Mouse (Mus musculus) left cerebral cortex, adult 9 months (tissue): ENCODE results near the gene Tap2.

Experiments used
- DNase-seq, 2 experiments: peaks; one replicate each; pipeline ENCODE4 v3.0.0; 2022; ENCODE audit warnings: low spot score in 2 of 2

The Tap2 gene

GRCm38 (mm10) chr17:34249878-34250277 lies 46.6 kb downstream of the Tap2 start:
- DNase-seq, result peak in 1 of 2 experiments; percentile 60

- no peak for DNase-seq
Measured at GRCm38 (mm10) chr17:34251666-34252065, 48.3 kb downstream of the Tap2 start.

DNA sequence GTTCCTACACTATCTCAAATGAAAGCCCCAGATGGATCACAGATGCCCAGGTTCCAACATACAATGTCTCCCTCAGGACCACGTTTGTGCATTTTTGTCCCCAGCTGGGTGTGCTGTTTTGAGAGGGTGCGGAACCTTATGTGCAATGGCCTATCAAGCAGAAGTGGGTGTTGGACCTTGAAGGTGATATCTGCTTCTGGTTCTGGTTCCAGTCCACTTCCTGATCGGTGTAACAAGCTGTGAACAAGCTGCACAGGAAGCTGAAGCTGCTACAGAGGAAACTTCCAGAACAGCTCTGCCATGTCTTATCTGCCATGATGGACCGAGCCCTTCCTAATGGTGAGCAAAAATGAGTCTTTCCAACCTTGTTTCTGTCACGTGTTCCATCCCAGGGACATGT lies 53.2 kb downstream of the Tap2 start:
- no peak for DNase-seq

GRCm38 (mm10) chr17:34257594-34258375 lies 54.5 kb downstream of the Tap2 start, which contains the start of gene H2-Ab1:
Gene H2-Ab1, plus strand, starts transcription at chr17:34257689.
- DNase-seq, result peak in 1 of 2 experiments; percentile 90

GRCm38 (mm10) chr17:34260551-34260950 lies 57.2 kb downstream of the Tap2 start:
- DNase-seq, result no peak

GRCm38 (mm10) chr17:34261502-34261901 lies 58.2 kb downstream of the Tap2 start:
- peak in 1 of 2 experiments; percentile 84 for DNase-seq

DNA sequence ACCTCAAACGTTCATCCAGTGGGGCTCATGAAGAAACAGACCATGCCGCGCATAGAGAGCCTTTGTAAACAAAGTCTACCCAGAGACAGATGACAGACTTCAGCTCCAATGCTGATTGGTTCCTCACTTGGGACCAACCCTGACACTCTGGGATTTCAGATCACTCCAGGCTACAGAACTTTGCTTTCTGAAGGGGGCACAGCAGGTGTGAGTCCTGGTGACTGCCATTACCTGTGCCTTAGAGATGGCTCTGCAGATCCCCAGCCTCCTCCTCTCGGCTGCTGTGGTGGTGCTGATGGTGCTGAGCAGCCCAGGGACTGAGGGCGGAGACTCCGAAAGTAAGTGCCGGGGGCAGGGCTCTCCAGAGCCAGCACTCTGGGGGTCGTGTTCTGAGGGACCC lies 59.7 kb downstream of the Tap2 start:
- peak in 1 of 2 experiments; percentile 77 for DNase-seq

- DNase-seq, result no peak
Measured at GRCm38 (mm10) chr17:34263811-34264371, 60.6 kb downstream of the Tap2 start.

GRCm38 (mm10) chr17:34264452-34265351 lies 61.4 kb downstream of the Tap2 start:
- no peak for DNase-seq
